Mouse (Mus musculus) layer of hippocampus, postnatal 25 days (tissue): ENCODE results near the gene Zfp599. TPM values are rescaled to one million over a fixed set of nuclear protein-coding genes. Genes with fewer than 3 reads are reported as not detected.

Experiments
- DNase-seq, 2 experiments: peaks; one replicate each; pipeline ENCODE4 v3.0.0; 2022; ENCODE audit warnings: mixed read lengths in 2 of 2, low spot score in 1 of 2; ENCODE audit errors: extremely low spot score in 1 of 2
- total RNA-seq, 2 experiments: library from RNA; stranded (reverse); gene quantifications; 2 replicates each; pipeline ENCODE4 v1.2.3; 2021

The Zfp599 gene
- total RNA-seq, 2 experiments from 2014 or later: 5.0 to 5.5 TPM

- no peak for DNase-seq
These were observed 34.9 kb downstream of the Zfp599 start for GRCm38 (mm10) chr9:22224536-22225503.

DNA sequence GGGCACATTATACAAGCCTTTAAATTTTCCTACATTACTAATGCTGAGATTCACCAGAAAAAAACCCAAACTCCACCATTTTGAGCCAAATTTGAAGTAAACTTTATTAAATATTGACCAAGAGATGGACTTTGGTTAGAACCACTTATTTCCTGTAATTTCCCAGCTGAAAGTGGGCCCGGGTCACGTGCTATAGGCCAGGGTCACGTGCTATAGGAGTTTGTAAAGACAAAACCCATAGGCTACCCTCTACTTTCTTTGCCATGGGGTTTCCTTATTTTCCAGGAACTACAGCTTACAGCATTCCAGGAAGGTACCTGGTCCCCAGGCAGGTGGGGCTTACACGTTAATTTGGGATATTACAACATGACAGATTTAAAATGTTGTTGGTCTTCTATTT, 35.6 kb downstream of the Zfp599 start:
- no peak for DNase-seq

- no peak for DNase-seq
These were observed 41.7 kb downstream of the Zfp599 start for GRCm38 (mm10) chr9:22217858-22218493.

GRCm38 (mm10) chr9:22216705-22217104, 43.0 kb downstream of the Zfp599 start:
- DNase-seq: no peak

DNA sequence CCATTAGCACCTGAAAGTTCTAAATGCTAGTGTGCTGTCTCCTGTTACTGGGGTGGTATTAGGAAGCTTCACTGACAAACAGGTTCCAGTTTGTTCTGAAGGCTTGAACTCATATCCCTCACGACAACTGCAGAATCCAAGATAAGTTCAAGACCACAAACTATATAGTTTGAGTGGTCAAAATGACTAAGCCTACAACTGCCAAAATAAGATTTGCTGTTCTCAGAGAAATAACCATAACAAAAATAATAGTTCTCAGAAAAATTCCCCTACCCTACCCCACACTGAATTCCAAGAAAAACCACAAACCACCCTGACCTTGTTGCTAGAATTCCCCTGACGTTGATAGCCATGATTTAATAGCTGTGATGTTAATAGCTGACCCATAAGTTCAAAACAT, 45.1 kb downstream of the Zfp599 start:
- DNase-seq: no peak

DNA sequence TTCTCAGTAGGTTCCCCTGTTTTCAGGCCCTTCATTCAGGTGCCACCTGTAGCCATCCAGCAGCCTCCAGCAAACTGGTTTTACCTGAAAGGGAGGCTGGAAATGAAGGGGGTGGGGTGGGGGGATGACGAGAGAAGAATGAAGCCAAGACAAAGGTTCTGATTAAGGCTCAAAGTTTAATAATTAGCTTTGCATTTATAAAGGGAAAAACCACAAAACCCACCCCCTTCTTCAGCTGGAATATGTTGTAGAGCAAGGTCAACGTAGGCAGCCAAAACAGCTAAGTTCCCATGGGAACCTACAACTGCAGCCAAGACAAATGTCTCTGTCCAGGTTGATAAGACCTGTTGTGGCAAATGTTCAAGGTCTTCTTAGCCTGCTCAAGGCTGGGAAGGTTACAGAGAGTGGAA, 45.9 kb downstream of the Zfp599 start:
- no peak for DNase-seq

Other genes starting within 250 kb of the Zfp599 start
- gene Elavl3, start 207.9 kb downstream of the Zfp599 start, total RNA-seq: 100 to 1,000 TPM; 155 to 158 TPM
- 1 to 10 TPM; 1.2 to 3.9 TPM for gene Gm49318, start 188.6 kb downstream of the Zfp599 start, total RNA-seq
- gene Zfp653, start 188.5 kb downstream of the Zfp599 start, total RNA-seq: 10 to 100 TPM; 17.9 to 22.1 TPM
- 10 to 100 TPM; 45.6 to 45.8 TPM for gene Ecsit, start 174.5 kb downstream of the Zfp599 start, total RNA-seq
- 1 to 10 TPM in 1 of 2 experiments, under 1 TPM in 1; 0.32 to 1.2 TPM for gene Cnn1, start 160.7 kb downstream of the Zfp599 start, total RNA-seq
- gene Elof1, start 142.7 kb downstream of the Zfp599 start, total RNA-seq: 10 to 100 TPM; 53.1 to 57.9 TPM
- gene Acp5, start 124.2 kb downstream of the Zfp599 start, total RNA-seq: under 1 TPM; 0.54 to 0.91 TPM
- gene Pigyl, start 103.0 kb downstream of the Zfp599 start, total RNA-seq: 10 to 100 TPM; 48.2 to 54.3 TPM
- not detected for gene Zfp872, start 71.8 kb downstream of the Zfp599 start, total RNA-seq
- gene Zfp809, start 34.2 kb downstream of the Zfp599 start, total RNA-seq: 10 to 100 TPM; 19.7 to 22.7 TPM
- gene Zfp810, start 47.8 kb upstream of the Zfp599 start, total RNA-seq: 10 to 100 TPM; 16.0 to 17.8 TPM
- 10 to 100 TPM; 17.9 to 23.8 TPM for gene Anln, start 129.3 kb upstream of the Zfp599 start, total RNA-seq
- gene 9530077C05Rik, start 151.6 kb upstream of the Zfp599 start, total RNA-seq: 1 to 10 TPM; 6.0 to 6.8 TPM
- gene Gm17545, start 194.4 kb upstream of the Zfp599 start, total RNA-seq: not detected
- gene Rp9, start 209.8 kb upstream of the Zfp599 start, total RNA-seq: 10 to 100 TPM; 29.2 to 32.4 TPM
- 10 to 100 TPM; 22.1 to 25.2 TPM for gene Bbs9, start 215.8 kb upstream of the Zfp599 start, total RNA-seq